Mouse (Mus musculus): ENCODE results near the gene Hrasls.

GRCm38 (mm10) chr16:29171741-29172140 lies 37.8 kb upstream of the Hrasls start:
- TF ChIP-seq CTCF (IDR thresholded peaks at IDR 0.05; ENCODE audit: low read depth) (no peak), EP300 (IDR thresholded peaks at IDR 0.05; ENCODE audit: low read depth) (no peak)

All from heart, postnatal 0 days (tissue).